Mouse (Mus musculus) limb, embryonic 11.5 days (tissue): Measurements from ENCODE around the gene Rasgrp2. TPM values are rescaled to one million over a fixed set of nuclear protein-coding genes. Genes with fewer than 3 reads are reported as not detected.

Experiments used
- ATAC-seq: fragments of 200-750 bp; cut with Nextera tagmentation; 2 replicates; pipeline ENCODE4 v1.8.0; 2017; ENCODE audit warnings: low read depth; ENCODE audit not compliant: insufficient number of reproducible peaks, low FRiP score, low TSS enrichment
- DNase-seq: peaks from one replicate; pipeline ENCODE4 v3.0.0-alpha.2; 2015; ENCODE audit warnings: low spot score
- H3K27ac ChIP-seq: fragments of 300-500 bp; sonication (generic); replicated peaks from 2 replicates; pipeline ENCODE4 v1.5.1; 2014; ENCODE audit warnings: low read depth, mild to moderate bottlenecking, low read length
- H3K27me3 ChIP-seq: fragments of 300-500 bp; sonication (generic); 2 replicates; pipeline ENCODE4 v1.6.1; 2014; ENCODE audit warnings: mild to moderate bottlenecking, low read length, mixed read lengths; ENCODE audit not compliant: control insufficient read depth, insufficient read depth
- H3K36me3 ChIP-seq: fragments of 300-500 bp; sonication (generic); 2 replicates; pipeline ENCODE4 v1.6.1; 2014; ENCODE audit warnings: mild to moderate bottlenecking, low read length, moderate library complexity, mixed read lengths; ENCODE audit not compliant: control insufficient read depth, insufficient read depth
- H3K4me1 ChIP-seq: fragments of 300-500 bp; sonication (generic); 2 replicates; pipeline ENCODE4 v1.6.1; 2014; ENCODE audit warnings: low read length, mixed read lengths; ENCODE audit not compliant: control insufficient read depth, insufficient read depth
- H3K4me2 ChIP-seq: fragments of 300-500 bp; sonication (generic); 2 replicates; pipeline ENCODE4 v1.6.1; 2014; ENCODE audit warnings: low read depth, mild to moderate bottlenecking, moderate library complexity; ENCODE audit not compliant: severe bottlenecking
- H3K4me3 ChIP-seq: fragments of 300-500 bp; sonication (generic); 2 replicates; pipeline ENCODE4 v1.5.1; 2014; ENCODE audit warnings: low read depth, low read length
- H3K9ac ChIP-seq: fragments of 300-500 bp; sonication (generic); 2 replicates; pipeline ENCODE4 v1.6.1; 2014; ENCODE audit warnings: mild to moderate bottlenecking, low read length
- H3K9me3 ChIP-seq: fragments of 300-500 bp; sonication (generic); 2 replicates; pipeline ENCODE4 v1.6.1; 2016; ENCODE audit warnings: low read length; ENCODE audit not compliant: control insufficient read depth
- WGBS: fragments of 180-500 bp; shearing (Covaris S2); extraction: QIAGEN DNeasy Blood & Tissue Kit; methylation state at CpG from one replicate; pipeline ENCODE4 v1.1.7; 2014; 5-methylcytosine and 5-hydroxymethylcytosine counted together
- polyA plus RNA-seq: library from polyadenylated mRNA; unstranded; fragments of >200 nt; fragmentation: Nextera tagmentation; extraction: Ambion mirVana; gene quantifications from 2 replicates; pipeline ENCODE4 v1.2.1, GENCODE M21; 2014

Gene Rasgrp2
- polyA plus RNA-seq = 12.8 and 15.0 TPM in 2 replicates

DNA sequence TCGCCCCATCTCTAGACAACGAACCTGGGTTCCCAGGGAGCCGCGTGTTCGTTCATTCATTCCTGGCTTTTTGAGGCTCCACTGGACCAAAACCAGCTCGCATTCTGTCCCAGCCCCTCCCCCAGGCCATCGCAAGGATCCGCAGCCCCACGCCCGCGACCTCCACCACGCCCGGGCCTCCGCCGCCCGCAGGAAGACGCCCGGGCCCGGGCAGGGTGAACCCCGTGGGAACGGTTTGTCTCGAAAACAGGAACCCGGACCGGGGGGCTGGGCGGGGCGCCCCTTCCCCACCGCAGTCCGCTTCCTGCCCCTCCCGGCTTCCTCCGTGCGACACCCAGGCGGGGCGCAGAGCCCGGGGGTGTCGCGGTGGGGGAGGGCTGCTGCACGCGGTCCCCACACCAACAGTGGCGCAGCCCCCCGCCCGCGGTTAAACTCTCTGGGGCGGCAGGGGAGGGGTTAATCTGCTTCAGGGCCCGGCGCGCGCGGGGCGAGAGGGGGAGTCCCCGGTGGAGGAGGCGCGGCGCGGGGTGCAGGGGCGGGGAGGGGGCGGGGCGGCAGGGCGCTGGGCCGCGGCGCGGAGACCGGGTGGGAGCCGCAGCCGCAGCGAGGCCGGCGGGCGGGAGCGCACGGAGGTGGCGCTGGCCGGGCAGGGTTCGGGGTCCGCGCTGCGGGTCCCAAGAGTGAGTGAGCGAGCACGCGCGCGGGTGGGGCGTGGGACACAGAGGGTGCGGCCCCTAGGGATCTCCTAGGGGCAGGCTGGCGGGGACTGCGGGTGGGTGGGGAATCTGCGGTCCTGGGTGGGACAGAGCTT is at the start of gene Rasgrp2:
Gene Rasgrp2 (plus strand): TSS at position 56 of the 811 bp plus-strand sequence.
- Histone ChIP-seq H3K36me3 (no peaks in the 10 kb centered on the region), H3K27ac (no peak within 1 kb of the TSS), H3K4me3 (peak within 1 kb of the TSS; percentile 51), H3K9me3 (no peaks in the 10 kb centered on the region), H3K27me3 (peaks cover 49% of the 10 kb centered on the region), H3K9ac (peak within 1 kb of the TSS; percentile 48), H3K4me1 (peaks cover 17% of the 10 kb centered on the region), H3K4me2 (peak within 1 kb of the TSS; percentile 99)
- under 1% methylated on average over 75 of the region's 87 CpGs for WGBS
- DNase-seq (peak; percentile 49), ATAC-seq (peak; percentile 7; the same call in 1 of the 2 replicates)

- H3K9me3 ChIP-seq = no peaks in the 10 kb centered on the region
- H3K4me3 ChIP-seq = no peak overlapping the region
- H3K36me3 ChIP-seq = no peaks in the 10 kb centered on the region
- H3K9ac ChIP-seq = no peak overlapping the region
- no peak overlapping the region for H3K27ac ChIP-seq
- DNase-seq (no peak), ATAC-seq (no peak)
- no peaks in the 10 kb centered on the region for H3K27me3 ChIP-seq
- WGBS = 70% methylated on average over 14 of the region's 14 CpGs
- peaks cover 11% of the 10 kb centered on the region for H3K4me1 ChIP-seq
- no peak overlapping the region for H3K4me2 ChIP-seq
Observed at GRCm38 (mm10) chr19:6351431-6352106, 47.6 kb upstream of the Rasgrp2 start.

DNA sequence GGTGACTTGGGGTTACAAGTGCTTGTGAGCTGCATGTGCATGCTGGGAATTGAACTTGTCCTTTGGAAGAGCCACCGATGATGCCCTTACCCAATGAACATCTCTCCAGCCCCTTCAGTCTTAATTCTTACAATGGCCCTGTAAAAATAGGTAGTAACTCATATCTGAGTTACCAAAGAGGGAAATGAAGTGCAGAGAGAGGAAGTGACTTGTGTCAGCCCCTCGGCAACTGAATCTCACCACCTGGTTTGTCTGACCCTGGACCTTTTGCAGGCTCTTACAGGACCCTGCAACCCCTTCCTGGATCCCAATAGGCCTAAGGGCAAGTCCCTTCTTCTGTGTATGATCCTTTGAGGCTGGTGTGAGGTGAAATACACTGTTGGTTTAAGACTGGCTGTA is 47.0 kb upstream of the Rasgrp2 start:
- peaks cover 11% of the 10 kb centered on the region for H3K4me1 ChIP-seq
- no peak for DNase-seq
- no peaks in the 10 kb centered on the region for H3K36me3 ChIP-seq
- H3K9me3 ChIP-seq = no peaks in the 10 kb centered on the region
- no peaks in the 10 kb centered on the region for H3K27me3 ChIP-seq
- 83% methylated on average over 2 of the region's 2 CpGs for WGBS
- no peak for ATAC-seq
- no peak overlapping the region for H3K4me3 ChIP-seq
- H3K9ac ChIP-seq = no peak overlapping the region
- H3K4me2 ChIP-seq = no peak overlapping the region
- H3K27ac ChIP-seq = no peak overlapping the region

DNA sequence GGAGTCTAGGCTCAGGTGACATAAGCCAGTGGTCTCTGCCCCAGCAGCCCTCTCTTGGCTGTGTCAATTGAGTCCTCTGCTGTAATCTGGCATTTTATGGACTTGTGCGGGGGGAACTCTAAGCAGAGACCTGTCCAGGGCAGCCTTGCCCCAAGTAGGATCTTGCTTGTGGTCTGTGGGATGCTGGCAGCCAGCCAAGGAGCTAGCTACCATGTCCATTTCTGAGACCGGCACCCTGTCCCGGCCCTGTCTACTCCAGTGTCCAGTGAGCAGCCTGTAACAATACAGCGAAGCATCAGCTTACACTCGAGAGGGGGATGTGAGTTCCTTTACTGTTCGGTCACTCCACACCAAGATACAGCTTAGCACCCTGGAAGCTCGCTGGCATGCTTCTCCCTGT is 45.1 kb upstream of the Rasgrp2 start:
- DNase-seq (no peak), ATAC-seq (no peak)
- no peak overlapping the region for H3K4me2 ChIP-seq
- H3K9me3 ChIP-seq = no peaks in the 10 kb centered on the region
- no peak overlapping the region for H3K9ac ChIP-seq
- WGBS = 93% methylated on average over 7 of the region's 7 CpGs
- no peaks in the 10 kb centered on the region for H3K27me3 ChIP-seq
- H3K4me1 ChIP-seq = peaks cover 6% of the 10 kb centered on the region
- no peaks in the 10 kb centered on the region for H3K36me3 ChIP-seq
- H3K4me3 ChIP-seq = no peak overlapping the region
- H3K27ac ChIP-seq = no peak overlapping the region

DNA sequence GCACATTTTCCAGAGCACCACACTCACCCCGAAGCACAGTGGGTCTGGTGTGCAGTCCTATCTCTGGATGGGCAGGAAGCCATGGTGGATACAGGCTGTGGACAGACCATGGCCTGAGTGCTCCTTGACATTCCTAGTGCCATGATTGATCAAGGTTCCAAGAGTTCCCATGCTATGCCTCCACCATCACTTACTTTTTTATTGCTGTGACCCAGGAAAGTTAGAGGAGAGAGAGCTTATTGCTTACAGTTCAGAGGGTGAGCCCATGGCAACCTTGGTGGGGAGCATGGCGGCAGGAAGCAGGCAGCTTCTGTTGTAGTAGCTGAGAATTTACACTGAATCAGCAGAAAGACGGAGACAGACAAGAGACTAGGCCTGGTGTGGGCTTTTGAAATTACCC is 37.8 kb upstream of the Rasgrp2 start:
- Histone ChIP-seq H3K9me3 (no peaks in the 10 kb centered on the region), H3K4me1 (peaks cover 6% of the 10 kb centered on the region; the same call in 1 of the 2 replicates), H3K36me3 (peaks cover 10% of the 10 kb centered on the region), H3K4me3 (no peak overlapping the region), H3K4me2 (no peak overlapping the region), H3K27ac (no peak overlapping the region), H3K9ac (no peak overlapping the region), H3K27me3 (no peaks in the 10 kb centered on the region)
- WGBS = 89% methylated on average over 3 of the region's 3 CpGs
- no peak for DNase-seq
- no peak for ATAC-seq

DNA sequence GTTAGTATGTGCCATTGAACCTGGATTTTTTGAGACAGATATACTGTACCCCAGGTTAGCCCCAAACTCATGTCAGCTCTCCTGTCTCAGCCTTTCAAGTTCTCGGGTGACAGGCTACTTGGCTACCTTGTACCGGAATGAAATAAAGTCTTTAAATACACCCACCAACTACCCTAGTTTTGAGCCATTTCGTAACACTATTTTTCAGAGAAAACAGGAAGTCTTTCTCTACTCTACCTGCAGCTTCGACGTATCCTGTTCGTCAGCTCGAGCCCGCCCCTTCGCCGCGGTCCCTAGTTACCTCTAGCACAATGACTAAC is 36.1 kb upstream of the Rasgrp2 start:
- H3K27me3 ChIP-seq = no peaks in the 10 kb centered on the region
- H3K9ac ChIP-seq = peak overlapping the region; percentile 38; the same call in 1 of the 2 replicates
- H3K36me3 ChIP-seq = peaks cover 13% of the 10 kb centered on the region
- DNase-seq (no peak), ATAC-seq (no peak)
- H3K9me3 ChIP-seq = no peaks in the 10 kb centered on the region
- H3K4me1 ChIP-seq = peaks cover 6% of the 10 kb centered on the region; the same call in 1 of the 2 replicates
- H3K4me2 ChIP-seq = peak overlapping the region; percentile 68
- H3K4me3 ChIP-seq = peak overlapping the region; percentile 96
- 3% methylated on average over 11 of the region's 11 CpGs for WGBS
- peak overlapping the region; percentile 18; the same call in 1 of the 2 replicates for H3K27ac ChIP-seq

DNA sequence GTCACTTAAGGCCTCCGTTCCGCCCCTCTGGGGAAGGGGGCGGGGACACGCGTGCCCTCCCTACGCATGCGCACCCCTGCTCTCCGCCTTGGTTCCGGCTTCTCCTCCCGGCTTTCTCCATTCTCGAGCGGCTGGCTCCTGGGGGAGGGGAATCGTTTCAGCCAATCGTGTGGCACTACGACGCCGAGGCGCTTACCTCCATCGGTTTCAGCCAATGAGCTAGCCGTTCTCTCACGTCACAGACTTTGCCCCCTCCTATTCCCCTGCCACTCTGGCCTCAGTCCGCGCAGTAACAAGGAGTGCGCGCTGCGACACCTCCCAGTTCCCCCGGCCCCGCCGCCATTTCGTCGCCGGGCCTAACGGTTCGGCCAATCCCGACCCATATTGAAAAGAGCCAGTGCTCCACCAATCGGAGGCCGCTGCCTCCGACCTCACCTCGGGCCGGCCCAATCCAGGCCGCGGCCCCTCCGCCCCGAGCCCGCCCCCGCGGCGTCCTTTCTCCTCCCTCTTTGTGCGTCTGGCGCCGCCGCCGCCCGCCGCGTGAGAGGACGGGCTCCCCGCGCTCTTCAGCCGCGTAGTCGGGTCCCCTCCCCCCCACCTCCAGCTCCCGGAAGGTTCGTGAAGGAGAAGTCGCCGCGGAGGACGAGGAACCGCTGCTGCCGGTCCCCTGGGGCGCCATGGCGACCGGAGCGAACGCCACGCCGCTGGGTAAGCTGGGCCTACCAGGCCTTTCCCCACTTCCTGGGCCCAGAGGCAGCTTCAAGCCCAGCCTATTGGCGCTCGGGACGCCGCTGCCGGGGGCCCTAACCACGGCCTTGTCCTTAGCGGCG is 35.5 kb upstream of the Rasgrp2 start, which contains the start of gene Sf1:
Gene Sf1 (plus strand): TSS at position 280 of the 830 bp plus-strand sequence.
- peak within 1 kb of the TSS; percentile 96 for H3K4me3 ChIP-seq
- peak within 1 kb of the TSS; percentile 99 for H3K9ac ChIP-seq
- peak within 1 kb of the TSS; percentile 68 for H3K4me2 ChIP-seq
- peak within 1 kb of the TSS; percentile 97 for H3K27ac ChIP-seq
- DNase-seq (peak; percentile 99), ATAC-seq (peak; percentile 98)
- H3K36me3 ChIP-seq = peaks cover 18% of the 10 kb centered on the region
- no peaks in the 10 kb centered on the region for H3K27me3 ChIP-seq
- no peaks in the 10 kb centered on the region for H3K9me3 ChIP-seq
- under 1% methylated on average over 84 of the region's 85 CpGs for WGBS
- peaks cover 6% of the 10 kb centered on the region; the same call in 1 of the 2 replicates for H3K4me1 ChIP-seq

DNA sequence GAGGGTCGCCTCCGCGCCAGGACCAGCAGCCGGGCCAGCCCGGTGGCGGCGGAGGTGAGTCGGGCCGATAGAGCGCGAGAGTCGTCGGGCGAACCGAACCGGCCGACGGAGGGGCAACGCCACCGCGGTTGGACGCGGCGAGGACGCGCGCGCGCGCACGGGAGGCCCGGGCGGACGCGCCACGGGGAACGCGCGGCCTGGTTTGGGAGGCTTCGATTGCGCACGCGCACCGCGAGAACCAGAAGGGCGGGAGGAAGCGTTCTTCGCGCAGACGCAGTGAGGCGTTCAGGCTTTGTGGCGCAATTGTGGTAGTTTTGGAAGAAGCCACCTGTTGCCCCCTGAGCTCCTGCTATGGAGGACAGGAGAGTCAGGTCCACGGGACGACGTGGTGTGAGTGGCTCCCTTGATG is 34.8 kb upstream of the Rasgrp2 start:
- peak overlapping the region; percentile 97 for H3K27ac ChIP-seq
- DNase-seq = peak; percentile 90
- H3K9me3 ChIP-seq = no peaks in the 10 kb centered on the region
- ATAC-seq = no peak
- H3K36me3 ChIP-seq = peaks cover 18% of the 10 kb centered on the region
- H3K4me3 ChIP-seq = peak overlapping the region; percentile 96
- peak overlapping the region; percentile 99 for H3K9ac ChIP-seq
- no peaks in the 10 kb centered on the region for H3K27me3 ChIP-seq
- H3K4me1 ChIP-seq = peaks cover 6% of the 10 kb centered on the region; the same call in 1 of the 2 replicates
- under 1% methylated on average over 55 of the region's 55 CpGs for WGBS
- peak overlapping the region; percentile 68 for H3K4me2 ChIP-seq
